Mouse (Mus musculus): ENCODE results near the gene Armc9. TPM values are rescaled to one million over a fixed set of nuclear protein-coding genes. Genes with fewer than 3 reads are reported as not detected.

Armc9 gene
- total RNA-seq, 1 experiment: 12.6 TPM

DNA sequence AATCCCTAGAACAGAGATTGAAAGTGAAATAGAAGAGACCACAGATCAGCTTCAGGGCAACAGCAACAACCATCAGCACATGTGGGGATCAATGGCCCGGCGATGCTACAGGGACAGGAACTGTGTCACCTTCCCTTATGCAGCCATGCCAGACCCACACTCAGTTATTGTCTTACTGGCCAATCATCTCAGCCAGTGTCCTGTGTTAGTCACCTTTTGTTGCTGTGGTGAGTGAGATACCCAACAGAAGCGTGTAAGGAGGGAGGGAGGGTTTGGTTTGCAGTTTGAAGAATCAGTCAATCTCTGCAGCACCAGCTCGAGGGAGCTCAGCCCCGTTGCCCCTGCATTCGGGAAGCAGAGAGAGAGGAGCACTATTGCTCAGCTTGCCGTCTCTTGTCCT is 56.1 kb downstream of the Armc9 start:
- DNase-seq (ENCODE audit: low read depth, low spot score): no peak
- Histone ChIP-seq H3K4me3 (ENCODE audit: insufficient read depth in 1 of 2, low read depth in 1 of 2, low read length in 2 of 2, poor library complexity in 1 of 2, severe bottlenecking in 1 of 2) (no peak overlapping the region), H3K9me3 (ENCODE audit: control insufficient read depth, insufficient read depth, low read depth, low read length) (no peaks in the 10 kb centered on the region), H3K36me3 (ENCODE audit: control insufficient read depth, insufficient read depth, low read length, poor library complexity, severe bottlenecking) (peaks cover 17% of the 10 kb centered on the region; the same call in 1 of the 2 replicates), H3K4me1 (ENCODE audit: control insufficient read depth in 2 of 2, insufficient read depth in 2 of 2, low read length in 2 of 2, poor library complexity in 1 of 2) (peaks cover 0 to 1% of the 10 kb centered on the region in 2 experiments; a peak in 1 of 4 replicates), H3K27ac (ENCODE audit: insufficient read depth, low read depth, low read length, poor library complexity, severe bottlenecking) (no peak overlapping the region; the same call in 1 of the 2 replicates), H3K9ac (ENCODE audit: insufficient read depth, low read depth, low read length, poor library complexity, severe bottlenecking) (no peak overlapping the region)
- no peak for TF ChIP-seq ZC3H11A (IDR thresholded peaks at IDR 0.05; ENCODE audit: borderline replicate concordance, low read depth, low read length)
- TF ChIP-seq ZNF384 (IDR thresholded peaks at IDR 0.05; ENCODE audit: low read depth, low read length): no peak
- no peak for TF ChIP-seq MAFK (IDR thresholded peaks at IDR 0.05; ENCODE audit: insufficient read depth, low read depth, low read length)
- no peak for TF ChIP-seq CHD2 (IDR thresholded peaks at IDR 0.05; ENCODE audit: low read depth, low read length)
- no peak for TF ChIP-seq HCFC1 (IDR thresholded peaks at IDR 0.05; ENCODE audit: borderline replicate concordance, insufficient read depth, low read length)
- in situ Hi-C loops (cut with MboI; ENCODE audit: low sequenced_read_pairs in 2 of 2, unreplicated experiment in 2 of 2): no loop called here

DNA sequence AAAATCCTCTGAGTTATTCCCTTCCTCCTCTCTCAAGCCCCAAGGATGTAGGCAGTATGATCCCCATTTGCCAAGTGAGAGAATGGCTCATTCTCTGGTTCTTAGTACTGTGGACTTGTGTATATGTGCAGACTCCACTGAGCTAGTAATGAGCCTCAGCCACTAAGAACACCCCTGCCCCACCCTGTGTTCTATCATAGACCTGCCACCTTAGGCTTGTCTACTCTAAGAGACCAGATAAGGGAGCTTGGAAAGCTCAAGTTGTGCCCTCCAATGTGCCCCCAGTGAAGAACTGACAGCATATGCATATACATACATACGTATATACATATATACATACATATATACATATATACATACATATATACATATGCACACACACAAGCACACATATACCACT is 56.9 kb downstream of the Armc9 start:
- no peak overlapping the region for H3K27ac ChIP-seq (ENCODE audit: insufficient read depth, low read depth, low read length, poor library complexity, severe bottlenecking)
- TF ChIP-seq MAFK (IDR thresholded peaks at IDR 0.05; ENCODE audit: insufficient read depth, low read depth, low read length) (no peak), ZC3H11A (IDR thresholded peaks at IDR 0.05; ENCODE audit: borderline replicate concordance, low read depth, low read length) (no peak), HCFC1 (IDR thresholded peaks at IDR 0.05; ENCODE audit: borderline replicate concordance, insufficient read depth, low read length) (no peak)
- H3K9me3 ChIP-seq (ENCODE audit: control insufficient read depth, insufficient read depth, low read depth, low read length): no peaks in the 10 kb centered on the region
- H3K4me3 ChIP-seq (ENCODE audit: insufficient read depth in 1 of 2, low read depth in 1 of 2, low read length in 2 of 2, poor library complexity in 1 of 2, severe bottlenecking in 1 of 2): no peak overlapping the region
- H3K4me1 ChIP-seq (ENCODE audit: control insufficient read depth in 2 of 2, insufficient read depth in 2 of 2, low read length in 2 of 2, poor library complexity in 1 of 2): peaks cover 0 to 1% of the 10 kb centered on the region in 2 experiments; a peak in 1 of 4 replicates
- in situ Hi-C loops (cut with MboI; ENCODE audit: low sequenced_read_pairs in 2 of 2, unreplicated experiment in 2 of 2): no loop called here
- DNase-seq (ENCODE audit: low read depth, low spot score): no peak
- H3K36me3 ChIP-seq (ENCODE audit: control insufficient read depth, insufficient read depth, low read length, poor library complexity, severe bottlenecking): peaks cover 17% of the 10 kb centered on the region; the same call in 1 of the 2 replicates
- H3K9ac ChIP-seq (ENCODE audit: insufficient read depth, low read depth, low read length, poor library complexity, severe bottlenecking): no peak overlapping the region

DNA sequence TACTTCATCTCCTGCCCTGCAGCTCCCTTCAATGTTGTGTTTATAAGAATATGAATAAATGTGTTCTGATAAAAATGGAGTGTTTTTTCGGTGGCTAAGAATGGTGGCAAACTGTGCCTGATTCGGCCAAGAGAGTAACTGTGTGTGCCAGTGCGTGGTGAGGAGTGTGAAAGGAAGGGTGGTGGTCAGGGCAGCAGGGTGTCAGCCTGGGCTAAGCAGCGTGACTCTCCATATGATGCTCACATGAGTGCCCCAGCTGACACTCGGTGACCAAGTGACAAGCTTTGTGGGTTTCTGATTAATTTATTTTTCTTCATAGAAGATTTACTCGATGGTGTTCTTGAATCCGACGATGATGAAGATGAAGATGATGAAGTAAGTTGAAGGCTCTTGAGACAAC is 58.2 kb downstream of the Armc9 start:
- no peak for TF ChIP-seq ZNF384 (IDR thresholded peaks at IDR 0.05; ENCODE audit: low read depth, low read length)
- no peak for TF ChIP-seq HCFC1 (IDR thresholded peaks at IDR 0.05; ENCODE audit: borderline replicate concordance, insufficient read depth, low read length)
- no peak for TF ChIP-seq CHD2 (IDR thresholded peaks at IDR 0.05; ENCODE audit: low read depth, low read length)
- no peak for TF ChIP-seq ZC3H11A (IDR thresholded peaks at IDR 0.05; ENCODE audit: borderline replicate concordance, low read depth, low read length)
- TF ChIP-seq MAFK (IDR thresholded peaks at IDR 0.05; ENCODE audit: insufficient read depth, low read depth, low read length): no peak
- H3K4me1 ChIP-seq (ENCODE audit: control insufficient read depth in 2 of 2, insufficient read depth in 2 of 2, low read length in 2 of 2, poor library complexity in 1 of 2): peaks cover 0 to 1% of the 10 kb centered on the region in 2 experiments; a peak in 1 of 4 replicates
- H3K9me3 ChIP-seq (ENCODE audit: control insufficient read depth, insufficient read depth, low read depth, low read length): no peaks in the 10 kb centered on the region
- no peak overlapping the region for H3K27ac ChIP-seq (ENCODE audit: insufficient read depth, low read depth, low read length, poor library complexity, severe bottlenecking)
- H3K4me3 ChIP-seq (ENCODE audit: insufficient read depth in 1 of 2, low read depth in 1 of 2, low read length in 2 of 2, poor library complexity in 1 of 2, severe bottlenecking in 1 of 2): no peak overlapping the region
- no peak overlapping the region for H3K9ac ChIP-seq (ENCODE audit: insufficient read depth, low read depth, low read length, poor library complexity, severe bottlenecking)
- DNase-seq (ENCODE audit: low read depth, low spot score): no peak
- peaks cover 17% of the 10 kb centered on the region; the same call in 1 of the 2 replicates for H3K36me3 ChIP-seq (ENCODE audit: control insufficient read depth, insufficient read depth, low read length, poor library complexity, severe bottlenecking)
- in situ Hi-C loops (cut with MboI; ENCODE audit: low sequenced_read_pairs in 2 of 2, unreplicated experiment in 2 of 2): no loop called here

- Histone ChIP-seq H3K36me3 (ENCODE audit: control insufficient read depth, insufficient read depth, low read length, poor library complexity, severe bottlenecking) (peaks cover 9% of the 10 kb centered on the region; the same call in 1 of the 2 replicates), H3K4me1 (ENCODE audit: control insufficient read depth in 2 of 2, insufficient read depth in 2 of 2, low read length in 2 of 2, poor library complexity in 1 of 2) (peaks cover 0 to 5% of the 10 kb centered on the region in 2 experiments; a peak in 1 of 4 replicates), H3K4me3 (ENCODE audit: insufficient read depth in 1 of 2, low read depth in 1 of 2, low read length in 2 of 2, poor library complexity in 1 of 2, severe bottlenecking in 1 of 2) (no peak overlapping the region), H3K9me3 (ENCODE audit: control insufficient read depth, insufficient read depth, low read depth, low read length) (no peaks in the 10 kb centered on the region), H3K9ac (ENCODE audit: insufficient read depth, low read depth, low read length, poor library complexity, severe bottlenecking) (no peak overlapping the region), H3K27ac (ENCODE audit: insufficient read depth, low read depth, low read length, poor library complexity, severe bottlenecking) (no peak overlapping the region)
- in situ Hi-C loops (cut with MboI; ENCODE audit: low sequenced_read_pairs in 2 of 2, unreplicated experiment in 2 of 2): no loop called here
- peak; percentile 77 for TF ChIP-seq ZC3H11A (IDR thresholded peaks at IDR 0.05; ENCODE audit: borderline replicate concordance, low read depth, low read length)
- TF ChIP-seq ZNF384 (IDR thresholded peaks at IDR 0.05; ENCODE audit: low read depth, low read length): no peak
- DNase-seq (ENCODE audit: low read depth, low spot score): peak; percentile 72
These were observed 59.6 kb downstream of the Armc9 start for GRCm38 (mm10) chr1:86214158-86214557.

DNA sequence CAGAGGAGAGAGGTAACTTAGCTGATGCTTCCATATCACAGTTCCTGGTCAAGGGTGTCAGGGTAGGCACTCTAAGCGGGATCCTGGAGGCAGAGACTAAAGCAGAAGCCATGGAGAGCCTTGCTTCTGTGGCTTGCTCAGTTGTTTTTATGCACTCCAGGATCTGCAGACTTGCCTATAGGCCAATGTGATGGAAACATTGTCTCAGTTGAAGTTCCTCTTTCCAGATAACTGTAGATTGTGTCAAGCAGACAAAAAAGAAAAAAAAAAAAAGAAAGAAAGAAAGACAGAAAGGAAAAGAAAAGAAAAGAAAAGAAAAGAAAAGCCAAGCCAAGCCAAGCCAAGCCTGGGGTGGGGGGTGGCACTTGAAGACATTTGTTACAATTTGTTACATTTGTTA is 60.7 kb downstream of the Armc9 start:
- no peak overlapping the region for H3K4me3 ChIP-seq (ENCODE audit: insufficient read depth in 1 of 2, low read depth in 1 of 2, low read length in 2 of 2, poor library complexity in 1 of 2, severe bottlenecking in 1 of 2)
- H3K4me1 ChIP-seq (ENCODE audit: control insufficient read depth in 2 of 2, insufficient read depth in 2 of 2, low read length in 2 of 2, poor library complexity in 1 of 2): peaks cover 0 to 5% of the 10 kb centered on the region in 2 experiments; a peak in 1 of 4 replicates
- no peaks in the 10 kb centered on the region for H3K9me3 ChIP-seq (ENCODE audit: control insufficient read depth, insufficient read depth, low read depth, low read length)
- in situ Hi-C loops (cut with MboI; ENCODE audit: low sequenced_read_pairs in 2 of 2, unreplicated experiment in 2 of 2): no loop called here
- peaks cover 6% of the 10 kb centered on the region; the same call in 1 of the 2 replicates for H3K36me3 ChIP-seq (ENCODE audit: control insufficient read depth, insufficient read depth, low read length, poor library complexity, severe bottlenecking)
- no peak overlapping the region for H3K9ac ChIP-seq (ENCODE audit: insufficient read depth, low read depth, low read length, poor library complexity, severe bottlenecking)
- DNase-seq (ENCODE audit: low read depth, low spot score): no peak
- TF ChIP-seq HCFC1 (IDR thresholded peaks at IDR 0.05; ENCODE audit: borderline replicate concordance, insufficient read depth, low read length) (no peak), CHD2 (IDR thresholded peaks at IDR 0.05; ENCODE audit: low read depth, low read length) (no peak), ZNF384 (IDR thresholded peaks at IDR 0.05; ENCODE audit: low read depth, low read length) (no peak), ZC3H11A (IDR thresholded peaks at IDR 0.05; ENCODE audit: borderline replicate concordance, low read depth, low read length) (no peak), MAFK (IDR thresholded peaks at IDR 0.05; ENCODE audit: insufficient read depth, low read depth, low read length) (no peak)
- no peak overlapping the region for H3K27ac ChIP-seq (ENCODE audit: insufficient read depth, low read depth, low read length, poor library complexity, severe bottlenecking)
